Mouse (Mus musculus): ENCODE measurements around the gene Snrpf.

GRCm38 (mm10) chr10:93602309-93602708 lies 12.8 kb upstream of the Snrpf start:
- TF ChIP-seq CTCF (IDR thresholded peaks at IDR 0.05; ENCODE audit: low read depth) (no peak), EP300 (optimal IDR thresholded peaks at IDR 0.05) (no peak)
